Mouse (Mus musculus) lung, postnatal 0 days (tissue): Measurements from ENCODE around the gene Olfr467.
A peak's percentile ranks its signal among the peaks of the same experiment; 100 is the strongest.

ENCODE experiments used
- CTCF ChIP-seq: IDR thresholded peaks from 2 replicates; pipeline ENCODE4 v1.5.1; 2016; ENCODE audit warnings: antibody characterized with exemption, mild to moderate bottlenecking
- EP300 ChIP-seq: IDR thresholded peaks from 2 replicates; pipeline ENCODE4 v1.6.1; 2016; ENCODE audit warnings: antibody characterized with exemption, mild to moderate bottlenecking, control low read depth

DNA sequence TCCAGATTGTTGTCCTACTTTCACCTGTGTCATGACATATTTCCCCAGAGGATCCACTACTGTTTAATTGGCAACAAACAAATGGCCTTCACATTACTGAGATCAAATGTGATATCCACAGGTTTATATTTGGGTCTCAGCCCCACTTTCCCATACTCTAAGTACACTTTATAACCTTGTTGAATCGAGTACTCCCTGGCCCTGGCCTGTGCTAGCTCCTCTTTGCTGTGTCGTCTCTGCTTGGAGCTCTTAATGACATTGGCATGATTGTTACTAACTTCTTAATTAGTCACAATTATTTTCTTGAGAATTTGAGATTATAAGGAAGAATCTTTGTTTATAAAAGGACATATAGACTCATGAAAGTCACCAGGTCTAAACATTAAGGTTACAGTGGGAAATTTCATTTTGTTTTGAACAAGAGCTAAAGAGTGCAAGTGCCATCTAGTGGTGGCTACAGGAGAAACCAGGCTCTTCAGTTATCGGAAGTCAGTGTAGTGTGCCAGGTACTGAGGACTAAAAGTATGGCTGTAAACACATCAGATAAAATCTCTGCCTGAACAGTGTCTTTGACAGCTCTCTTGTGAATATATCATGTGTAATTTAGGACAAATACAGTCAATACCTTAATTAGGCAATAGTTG is 24.0 kb upstream of the Olfr467 start:
- TF ChIP-seq CTCF, result peak; percentile 69
- no peak for TF ChIP-seq EP300
